Mouse (Mus musculus): ENCODE results near the gene Tmub2.

- TF ChIP-seq CTCF (conservative IDR thresholded peaks at IDR 0.05; ENCODE audit: insufficient read depth, insufficient read length, low read depth, low read length) (no peak), POLR2A (IDR thresholded peaks at IDR 0.05; ENCODE audit: low read depth, low read length) (no peak)
These were observed 2.8 kb downstream of the Tmub2 start for GRCm38 (mm10) chr11:102287485-102287884.
